Mouse (Mus musculus): ENCODE measurements around the gene AL731706.2. TPM values are rescaled to one million over a fixed set of nuclear protein-coding genes. Genes with fewer than 3 reads are reported as not detected.
"Not testable (repeated sequence)": the region's sequence is repeated elsewhere in the genome, so short reads cannot be mapped to it uniquely, and the experiment has no call there.

AL731706.2 gene
- polyA plus RNA-seq, 1 experiment, result 14.7 TPM

DNA sequence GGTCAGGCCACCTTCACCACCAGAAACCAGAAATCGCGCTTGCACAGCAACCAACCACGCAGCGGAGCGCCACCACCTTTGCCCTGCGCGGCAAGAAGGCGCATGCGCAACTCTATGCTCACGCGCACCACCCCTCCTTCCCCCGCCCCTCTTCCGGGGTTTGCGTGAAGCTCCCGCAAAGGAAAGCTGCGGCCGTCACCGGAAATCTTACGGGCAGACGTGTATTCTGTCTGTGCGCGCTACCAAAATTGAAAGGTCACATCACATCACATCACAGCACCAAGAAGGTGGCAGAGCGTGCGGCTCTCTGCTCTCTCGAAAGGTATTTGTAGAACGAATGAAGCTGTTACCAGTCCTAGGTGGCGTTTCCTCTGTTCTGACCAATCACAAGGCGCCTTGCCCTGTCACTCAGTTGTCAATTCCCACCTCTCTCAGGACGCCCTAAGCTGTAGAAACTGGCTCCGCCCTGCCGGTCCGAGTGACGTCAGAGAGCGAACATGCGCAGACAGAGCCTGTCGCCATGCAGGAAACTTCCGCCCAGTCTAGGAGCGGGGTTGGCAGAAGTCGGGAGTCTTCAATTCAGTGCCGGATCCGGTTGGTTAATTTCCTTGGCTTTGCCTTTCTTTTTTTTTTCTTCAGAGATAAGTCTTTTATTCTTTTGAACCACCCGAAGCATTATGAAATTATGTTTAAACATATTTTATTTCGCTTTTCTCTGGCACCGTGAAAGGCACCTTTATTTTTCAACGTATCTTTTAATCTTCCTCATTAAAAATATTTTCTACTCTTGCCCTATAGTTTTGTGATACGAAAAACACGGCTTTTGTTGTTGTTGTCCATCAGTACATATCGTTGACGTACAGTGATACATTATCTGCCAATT is 5.8 kb upstream of the AL731706.2 start, which contains the start of the genes Slx4ip, AL731706.1 and Mkks:
Gene Slx4ip (plus strand): TSS at position 151 of the 883 bp plus-strand sequence.
Gene AL731706.1 (minus strand): TSS at position 322 of the 883 bp plus-strand sequence.
Gene Mkks (minus strand): TSS at position 322 of the 883 bp plus-strand sequence.
- Histone ChIP-seq H3K4me3 (ENCODE audit: low read depth, low read length) (peak within 1 kb of the TSS; percentile 100), H3K36me3 (ENCODE audit: control insufficient read depth, insufficient read depth, low read length, poor library complexity, severe bottlenecking) (peaks cover 6% of the 10 kb centered on the region; the same call in 1 of the 2 replicates), H3K4me1 (ENCODE audit: control insufficient read depth, insufficient read depth, low read length) (no peaks in the 10 kb centered on the region), H3K27me3 (ENCODE audit: control insufficient read depth, insufficient read depth, low read length, poor library complexity, severe bottlenecking) (no peaks in the 10 kb centered on the region), H3K9ac (ENCODE audit: low read depth, poor library complexity, severe bottlenecking) (peak within 1 kb of the TSS; percentile 70), H3K27ac (ENCODE audit: insufficient read depth, low read length) (peak within 1 kb of the TSS; percentile 58), H3K9me3 (replicated peaks; ENCODE audit: control insufficient read depth, insufficient read depth, low read length, poor library complexity, severe bottlenecking) (no peaks in the 10 kb centered on the region)
- TF ChIP-seq CTCF (IDR thresholded peaks at IDR 0.05; ENCODE audit: low read depth, low read length) (no peak), POLR2A (IDR thresholded peaks at IDR 0.05; ENCODE audit: insufficient read depth, low read length) (peak; percentile 10)

DNA sequence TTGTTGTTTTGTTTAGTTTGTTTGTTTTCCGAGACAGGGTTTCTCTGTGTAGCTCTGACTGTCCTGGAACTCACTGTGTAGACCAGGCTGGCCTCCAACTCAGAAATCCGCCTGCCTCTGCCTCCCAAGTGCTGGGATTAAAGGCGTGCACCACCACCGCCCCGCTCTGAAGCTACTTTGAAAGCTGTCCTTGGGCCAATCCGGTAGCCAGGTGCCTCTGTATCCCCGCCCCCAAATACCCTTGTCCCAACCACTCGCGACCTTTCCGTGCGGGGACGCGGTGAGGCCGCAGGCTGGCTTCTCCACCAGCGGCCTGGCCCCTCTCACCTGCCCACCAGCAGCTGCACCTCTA is 5.2 kb upstream of the AL731706.2 start:
- not testable (repeated sequence) for H3K4me1 ChIP-seq (ENCODE audit: control insufficient read depth, insufficient read depth, low read length); H3K36me3 ChIP-seq (ENCODE audit: control insufficient read depth, insufficient read depth, low read length, poor library complexity, severe bottlenecking); H3K9me3 ChIP-seq (replicated peaks; ENCODE audit: control insufficient read depth, insufficient read depth, low read length, poor library complexity, severe bottlenecking); H3K27me3 ChIP-seq (ENCODE audit: control insufficient read depth, insufficient read depth, low read length, poor library complexity, severe bottlenecking)
- H3K27ac ChIP-seq (ENCODE audit: insufficient read depth, low read length), result peak overlapping the region; percentile 21
- H3K4me3 ChIP-seq (ENCODE audit: low read depth, low read length), result peak overlapping the region; percentile 68
- H3K9ac ChIP-seq (ENCODE audit: low read depth, poor library complexity, severe bottlenecking), result peak overlapping the region; percentile 44

GRCm38 (mm10) chr2:136886846-136887245 is 1.4 kb upstream of the AL731706.2 start:
- Histone ChIP-seq H3K36me3 (ENCODE audit: control insufficient read depth, insufficient read depth, low read length, poor library complexity, severe bottlenecking) (peaks cover 30% of the 10 kb centered on the region), H3K9me3 (replicated peaks; ENCODE audit: control insufficient read depth, insufficient read depth, low read length, poor library complexity, severe bottlenecking) (no peaks in the 10 kb centered on the region), H3K4me1 (ENCODE audit: control insufficient read depth, insufficient read depth, low read length) (no peaks in the 10 kb centered on the region), H3K9ac (ENCODE audit: low read depth, poor library complexity, severe bottlenecking) (no peak overlapping the region), H3K27me3 (ENCODE audit: control insufficient read depth, insufficient read depth, low read length, poor library complexity, severe bottlenecking) (no peaks in the 10 kb centered on the region), H3K4me3 (ENCODE audit: low read depth, low read length) (no peak overlapping the region), H3K27ac (ENCODE audit: insufficient read depth, low read length) (no peak overlapping the region)
- TF ChIP-seq EP300 (IDR thresholded peaks at IDR 0.05; ENCODE audit: insufficient read depth, low read depth, low read length) (no peak), CTCF (IDR thresholded peaks at IDR 0.05; ENCODE audit: low read depth, low read length) (no peak), POLR2A (IDR thresholded peaks at IDR 0.05; ENCODE audit: insufficient read depth, low read length) (no peak)

DNA sequence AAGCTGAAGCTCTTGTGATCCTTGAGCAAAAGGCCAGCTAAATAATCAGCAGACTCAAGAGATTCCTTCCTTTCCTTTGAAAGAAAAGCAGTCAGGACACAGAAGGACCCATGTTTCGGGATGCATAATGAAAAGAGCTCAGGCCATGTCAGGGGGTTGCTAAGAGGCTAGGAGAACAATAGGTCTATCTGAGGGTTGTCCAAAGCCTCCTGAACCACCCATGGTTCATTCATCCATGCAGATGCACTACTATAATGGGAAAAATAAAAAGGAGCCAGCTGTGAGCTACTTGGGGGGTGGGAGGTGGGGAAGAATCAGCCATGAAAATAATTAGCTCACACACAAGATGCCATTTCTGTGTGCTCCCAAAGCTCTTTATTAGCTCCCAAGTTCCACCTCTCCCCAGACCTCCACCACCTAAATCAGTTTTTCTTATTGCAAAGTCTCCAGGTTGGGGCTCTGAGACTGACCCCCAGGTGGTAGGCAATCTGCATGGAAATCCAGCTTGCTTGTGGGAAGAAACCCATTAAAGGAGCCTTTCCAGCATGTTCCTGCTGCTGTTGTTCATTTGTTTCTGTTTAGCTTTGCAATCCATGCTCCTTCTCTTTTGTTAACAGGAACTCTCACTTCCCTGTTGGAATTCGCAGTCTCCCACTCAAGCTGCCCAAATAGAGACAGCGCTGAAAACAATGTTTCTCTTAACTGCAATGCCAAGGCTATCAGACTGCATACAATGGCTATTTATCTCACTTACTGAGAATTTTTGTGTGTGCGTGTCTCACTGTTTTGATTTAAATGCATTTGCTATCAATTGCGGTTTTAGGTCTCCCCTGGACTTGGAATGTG is 30.7 kb downstream of the AL731706.2 start:
- Histone ChIP-seq H3K4me3 (ENCODE audit: low read depth, low read length) (no peak overlapping the region), H3K36me3 (ENCODE audit: control insufficient read depth, insufficient read depth, low read length, poor library complexity, severe bottlenecking) (no peaks in the 10 kb centered on the region), H3K27me3 (ENCODE audit: control insufficient read depth, insufficient read depth, low read length, poor library complexity, severe bottlenecking) (no peaks in the 10 kb centered on the region; the same call in 1 of the 2 replicates), H3K27ac (ENCODE audit: insufficient read depth, low read length) (no peak overlapping the region), H3K9me3 (replicated peaks; ENCODE audit: control insufficient read depth, insufficient read depth, low read length, poor library complexity, severe bottlenecking) (no peaks in the 10 kb centered on the region), H3K4me1 (ENCODE audit: control insufficient read depth, insufficient read depth, low read length) (no peaks in the 10 kb centered on the region), H3K9ac (ENCODE audit: low read depth, poor library complexity, severe bottlenecking) (no peak overlapping the region)
- TF ChIP-seq POLR2A (IDR thresholded peaks at IDR 0.05; ENCODE audit: insufficient read depth, low read length), result no peak
- no peak for TF ChIP-seq EP300 (IDR thresholded peaks at IDR 0.05; ENCODE audit: insufficient read depth, low read depth, low read length)
- TF ChIP-seq CTCF (IDR thresholded peaks at IDR 0.05; ENCODE audit: low read depth, low read length), result no peak

GRCm38 (mm10) chr2:136850366-136850765 is 35.1 kb downstream of the AL731706.2 start:
- TF ChIP-seq POLR2A (IDR thresholded peaks at IDR 0.05; ENCODE audit: insufficient read depth, low read length) (no peak), CTCF (IDR thresholded peaks at IDR 0.05; ENCODE audit: low read depth, low read length) (no peak), EP300 (IDR thresholded peaks at IDR 0.05; ENCODE audit: insufficient read depth, low read depth, low read length) (no peak)
- Histone ChIP-seq H3K27ac (ENCODE audit: insufficient read depth, low read length) (no peak overlapping the region), H3K4me1 (ENCODE audit: control insufficient read depth, insufficient read depth, low read length) (no peaks in the 10 kb centered on the region), H3K27me3 (ENCODE audit: control insufficient read depth, insufficient read depth, low read length, poor library complexity, severe bottlenecking) (no peaks in the 10 kb centered on the region), H3K36me3 (ENCODE audit: control insufficient read depth, insufficient read depth, low read length, poor library complexity, severe bottlenecking) (no peaks in the 10 kb centered on the region), H3K4me3 (ENCODE audit: low read depth, low read length) (no peak overlapping the region), H3K9me3 (replicated peaks; ENCODE audit: control insufficient read depth, insufficient read depth, low read length, poor library complexity, severe bottlenecking) (no peaks in the 10 kb centered on the region), H3K9ac (ENCODE audit: low read depth, poor library complexity, severe bottlenecking) (no peak overlapping the region)

DNA sequence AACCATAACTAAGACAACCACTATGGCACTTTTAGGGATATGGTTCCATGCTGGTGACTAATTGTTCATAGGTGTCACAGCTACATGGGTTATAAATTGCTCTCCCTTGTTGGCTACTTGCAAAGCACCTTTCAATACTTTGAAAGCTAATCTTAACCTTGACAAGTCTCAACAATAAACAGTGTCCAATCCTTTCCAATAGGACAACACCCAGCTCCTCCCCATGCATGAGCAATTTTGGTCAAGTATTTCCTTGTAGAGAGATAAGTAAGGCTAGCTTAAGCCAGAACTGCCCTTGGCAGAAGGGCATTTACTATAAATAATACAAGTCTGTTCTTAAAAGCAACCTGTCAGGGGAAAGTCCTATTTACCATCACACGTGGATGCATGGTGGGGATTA is 47.5 kb downstream of the AL731706.2 start:
- Histone ChIP-seq H3K9me3 (replicated peaks; ENCODE audit: control insufficient read depth, insufficient read depth, low read length, poor library complexity, severe bottlenecking) (no peaks in the 10 kb centered on the region), H3K27me3 (ENCODE audit: control insufficient read depth, insufficient read depth, low read length, poor library complexity, severe bottlenecking) (no peaks in the 10 kb centered on the region), H3K36me3 (ENCODE audit: control insufficient read depth, insufficient read depth, low read length, poor library complexity, severe bottlenecking) (no peaks in the 10 kb centered on the region), H3K4me3 (ENCODE audit: low read depth, low read length) (no peak overlapping the region), H3K4me1 (ENCODE audit: control insufficient read depth, insufficient read depth, low read length) (no peaks in the 10 kb centered on the region), H3K27ac (ENCODE audit: insufficient read depth, low read length) (no peak overlapping the region), H3K9ac (ENCODE audit: low read depth, poor library complexity, severe bottlenecking) (no peak overlapping the region)
- TF ChIP-seq EP300 (IDR thresholded peaks at IDR 0.05; ENCODE audit: insufficient read depth, low read depth, low read length) (no peak), CTCF (IDR thresholded peaks at IDR 0.05; ENCODE audit: low read depth, low read length) (no peak), POLR2A (IDR thresholded peaks at IDR 0.05; ENCODE audit: insufficient read depth, low read length) (no peak)

All from ES-Bruce4 (cell line).